Mouse (Mus musculus): ENCODE measurements around the gene Zfp142. TPM values are rescaled to one million over a fixed set of nuclear protein-coding genes. Genes with fewer than 3 reads are reported as not detected.

Zfp142 gene
- 8.4 and 9.5 TPM in 2 replicates for polyA plus RNA-seq (2014; fragmentation: Nextera tagmentation; extraction: Ambion mirVana)

GRCm38 (mm10) chr1:74587773-74588445 is at the start of gene Zfp142, which contains the start of gene Bcs1l:
Gene Zfp142, minus strand, starts transcription at chr1:74588246.
Gene Bcs1l, plus strand, starts transcription at chr1:74588289.
- WGBS = under 1% methylated on average over 48 of the region's 48 CpGs
- Histone ChIP-seq H3K4me3 (ENCODE audit: low read depth, low read length) (peak within 1 kb of the TSS; percentile 79), H3K9ac (replicated peaks; ENCODE audit: low read depth, low read length) (peak within 1 kb of the TSS; percentile 69), H3K4me2 (replicated peaks; ENCODE audit: low read depth, low read length) (peak within 1 kb of the TSS; percentile 80), H3K36me3 (ENCODE audit: control insufficient read depth, insufficient read depth, low read length) (peaks cover 25% of the 10 kb centered on the region; the same call in 1 of the 2 replicates), H3K9me3 (ENCODE audit: control insufficient read depth, low read depth, low read length) (no peaks in the 10 kb centered on the region), H3K4me1 (ENCODE audit: control insufficient read depth, insufficient read depth, low read length) (peaks cover 8% of the 10 kb centered on the region), H3K27me3 (ENCODE audit: control insufficient read depth, insufficient read depth, low read length) (no peaks in the 10 kb centered on the region), H3K27ac (ENCODE audit: low read length) (peak within 1 kb of the TSS; percentile 80)
- peak; percentile 99 for ATAC-seq (ENCODE audit: insufficient number of reproducible peaks, insufficient read depth, low FRiP score, low read depth)

- H3K4me3 ChIP-seq (ENCODE audit: low read depth, low read length) = no peak overlapping the region
- H3K27me3 ChIP-seq (ENCODE audit: control insufficient read depth, insufficient read depth, low read length) = no peaks in the 10 kb centered on the region
- no peaks in the 10 kb centered on the region for H3K9me3 ChIP-seq (ENCODE audit: control insufficient read depth, low read depth, low read length)
- H3K4me2 ChIP-seq (replicated peaks; ENCODE audit: low read depth, low read length) = no peak overlapping the region
- no peaks in the 10 kb centered on the region for H3K4me1 ChIP-seq (ENCODE audit: control insufficient read depth, insufficient read depth, low read length)
- H3K36me3 ChIP-seq (ENCODE audit: control insufficient read depth, insufficient read depth, low read length) = no peaks in the 10 kb centered on the region
- ATAC-seq (ENCODE audit: insufficient number of reproducible peaks, insufficient read depth, low FRiP score, low read depth) = no peak
- no peak overlapping the region for H3K27ac ChIP-seq (ENCODE audit: low read length)
- no peak overlapping the region for H3K9ac ChIP-seq (replicated peaks; ENCODE audit: low read depth, low read length)
- 74% methylated on average over 4 of the region's 4 CpGs for WGBS
These were observed 44.7 kb upstream of the Zfp142 start for GRCm38 (mm10) chr1:74632734-74633133.

GRCm38 (mm10) chr1:74628001-74628400 is 40.0 kb upstream of the Zfp142 start:
- no peak overlapping the region for H3K27ac ChIP-seq (ENCODE audit: low read length)
- H3K4me3 ChIP-seq (ENCODE audit: low read depth, low read length) = no peak overlapping the region
- 48% methylated on average over 7 of the region's 7 CpGs for WGBS
- no peak overlapping the region for H3K9ac ChIP-seq (replicated peaks; ENCODE audit: low read depth, low read length)
- H3K9me3 ChIP-seq (ENCODE audit: control insufficient read depth, low read depth, low read length) = no peaks in the 10 kb centered on the region
- H3K4me2 ChIP-seq (replicated peaks; ENCODE audit: low read depth, low read length) = no peak overlapping the region
- no peaks in the 10 kb centered on the region for H3K27me3 ChIP-seq (ENCODE audit: control insufficient read depth, insufficient read depth, low read length)
- no peak for ATAC-seq (ENCODE audit: insufficient number of reproducible peaks, insufficient read depth, low FRiP score, low read depth)
- no peaks in the 10 kb centered on the region for H3K4me1 ChIP-seq (ENCODE audit: control insufficient read depth, insufficient read depth, low read length)
- H3K36me3 ChIP-seq (ENCODE audit: control insufficient read depth, insufficient read depth, low read length) = no peaks in the 10 kb centered on the region

- Histone ChIP-seq H3K27me3 (ENCODE audit: control insufficient read depth, insufficient read depth, low read length) (no peaks in the 10 kb centered on the region), H3K36me3 (ENCODE audit: control insufficient read depth, insufficient read depth, low read length) (no peaks in the 10 kb centered on the region), H3K27ac (ENCODE audit: low read length) (no peak overlapping the region), H3K4me3 (ENCODE audit: low read depth, low read length) (no peak overlapping the region), H3K9me3 (ENCODE audit: control insufficient read depth, low read depth, low read length) (no peaks in the 10 kb centered on the region), H3K9ac (replicated peaks; ENCODE audit: low read depth, low read length) (no peak overlapping the region), H3K4me1 (ENCODE audit: control insufficient read depth, insufficient read depth, low read length) (no peaks in the 10 kb centered on the region), H3K4me2 (replicated peaks; ENCODE audit: low read depth, low read length) (no peak overlapping the region)
- 86% methylated on average over 4 of the region's 4 CpGs for WGBS
- no peak for ATAC-seq (ENCODE audit: insufficient number of reproducible peaks, insufficient read depth, low FRiP score, low read depth)
These were observed 38.0 kb upstream of the Zfp142 start for GRCm38 (mm10) chr1:74626076-74626475.

- Histone ChIP-seq H3K4me3 (ENCODE audit: low read depth, low read length) (no peak overlapping the region), H3K4me1 (ENCODE audit: control insufficient read depth, insufficient read depth, low read length) (no peaks in the 10 kb centered on the region), H3K4me2 (replicated peaks; ENCODE audit: low read depth, low read length) (no peak overlapping the region), H3K27ac (ENCODE audit: low read length) (no peak overlapping the region), H3K36me3 (ENCODE audit: control insufficient read depth, insufficient read depth, low read length) (no peaks in the 10 kb centered on the region), H3K9ac (replicated peaks; ENCODE audit: low read depth, low read length) (no peak overlapping the region), H3K9me3 (ENCODE audit: control insufficient read depth, low read depth, low read length) (no peaks in the 10 kb centered on the region), H3K27me3 (ENCODE audit: control insufficient read depth, insufficient read depth, low read length) (no peaks in the 10 kb centered on the region)
- WGBS = 79% methylated on average over 1 of the region's 1 CpGs
- no peak for ATAC-seq (ENCODE audit: insufficient number of reproducible peaks, insufficient read depth, low FRiP score, low read depth)
These were observed 36.1 kb upstream of the Zfp142 start for GRCm38 (mm10) chr1:74624183-74624582.

GRCm38 (mm10) chr1:74601267-74601962 is 13.4 kb upstream of the Zfp142 start, which contains the start of the genes Rnf25 and Stk36:
Gene Rnf25, minus strand, starts transcription at chr1:74601397.
Gene Stk36, plus strand, starts transcription at chr1:74601445.
- peak within 1 kb of the TSS; percentile 86 for H3K4me3 ChIP-seq (ENCODE audit: low read depth, low read length)
- peak within 1 kb of the TSS; percentile 24; the same call in 1 of the 2 replicates for H3K27ac ChIP-seq (ENCODE audit: low read length)
- 7% methylated on average over 25 of the region's 25 CpGs for WGBS
- H3K9me3 ChIP-seq (ENCODE audit: control insufficient read depth, low read depth, low read length) = no peaks in the 10 kb centered on the region
- H3K4me2 ChIP-seq (replicated peaks; ENCODE audit: low read depth, low read length) = peak within 1 kb of the TSS; percentile 61
- peak within 1 kb of the TSS; percentile 73 for H3K9ac ChIP-seq (replicated peaks; ENCODE audit: low read depth, low read length)
- ATAC-seq (ENCODE audit: insufficient number of reproducible peaks, insufficient read depth, low FRiP score, low read depth) = peak; percentile 87
- H3K4me1 ChIP-seq (ENCODE audit: control insufficient read depth, insufficient read depth, low read length) = no peaks in the 10 kb centered on the region
- no peaks in the 10 kb centered on the region for H3K27me3 ChIP-seq (ENCODE audit: control insufficient read depth, insufficient read depth, low read length)
- H3K36me3 ChIP-seq (ENCODE audit: control insufficient read depth, insufficient read depth, low read length) = peaks cover 17% of the 10 kb centered on the region; the same call in 1 of the 2 replicates

GRCm38 (mm10) chr1:74600501-74601266 is 12.6 kb upstream of the Zfp142 start:
- H3K27ac ChIP-seq (ENCODE audit: low read length) = peak overlapping the region; percentile 24; the same call in 1 of the 2 replicates
- no peaks in the 10 kb centered on the region for H3K27me3 ChIP-seq (ENCODE audit: control insufficient read depth, insufficient read depth, low read length)
- H3K9me3 ChIP-seq (ENCODE audit: control insufficient read depth, low read depth, low read length) = no peaks in the 10 kb centered on the region
- peaks cover 21% of the 10 kb centered on the region for H3K36me3 ChIP-seq (ENCODE audit: control insufficient read depth, insufficient read depth, low read length)
- no peaks in the 10 kb centered on the region for H3K4me1 ChIP-seq (ENCODE audit: control insufficient read depth, insufficient read depth, low read length)
- peak overlapping the region; percentile 61 for H3K4me2 ChIP-seq (replicated peaks; ENCODE audit: low read depth, low read length)
- peak overlapping the region; percentile 86 for H3K4me3 ChIP-seq (ENCODE audit: low read depth, low read length)
- 8% methylated on average over 20 of the region's 26 CpGs for WGBS
- peak overlapping the region; percentile 73 for H3K9ac ChIP-seq (replicated peaks; ENCODE audit: low read depth, low read length)
- ATAC-seq (ENCODE audit: insufficient number of reproducible peaks, insufficient read depth, low FRiP score, low read depth) = peak; percentile 15; the same call in 1 of the 2 replicates

- Histone ChIP-seq H3K36me3 (ENCODE audit: control insufficient read depth, insufficient read depth, low read length) (peaks cover 66% of the 10 kb centered on the region), H3K27ac (ENCODE audit: low read length) (no peak overlapping the region), H3K4me1 (ENCODE audit: control insufficient read depth, insufficient read depth, low read length) (no peaks in the 10 kb centered on the region), H3K4me2 (replicated peaks; ENCODE audit: low read depth, low read length) (no peak overlapping the region), H3K9me3 (ENCODE audit: control insufficient read depth, low read depth, low read length) (no peaks in the 10 kb centered on the region), H3K4me3 (ENCODE audit: low read depth, low read length) (no peak overlapping the region), H3K27me3 (ENCODE audit: control insufficient read depth, insufficient read depth, low read length) (no peaks in the 10 kb centered on the region), H3K9ac (replicated peaks; ENCODE audit: low read depth, low read length) (no peak overlapping the region)
- ATAC-seq (ENCODE audit: insufficient number of reproducible peaks, insufficient read depth, low FRiP score, low read depth) = no peak
- WGBS = 85% methylated on average over 8 of the region's 8 CpGs
These were observed 6.4 kb upstream of the Zfp142 start for GRCm38 (mm10) chr1:74594434-74594833.

Data from stomach, embryonic 14.5 days (tissue).